Mouse (Mus musculus) thymus, adult 18-20 months (tissue): ENCODE results near the gene Ascc1.
A peak's percentile ranks its signal among the peaks of the same experiment; 100 is the strongest.
"Not testable (repeated sequence)": the region's sequence is repeated elsewhere in the genome, so short reads cannot be mapped to it uniquely, and the experiment has no call there.

Experiments used
- DNase-seq, 2 experiments: peaks; one replicate each; pipeline ENCODE4 v3.0.0; 2022; ENCODE audit warnings: mixed read lengths in 2 of 2

Gene Ascc1

GRCm38 (mm10) chr10:60116997-60117396 is 114.4 kb downstream of the Ascc1 start:
- no peak for DNase-seq

- DNase-seq: no peak
Measured at GRCm38 (mm10) chr10:60118464-60118863, 115.9 kb downstream of the Ascc1 start.

- no peak for DNase-seq
Measured at GRCm38 (mm10) chr10:60120630-60121029, 118.0 kb downstream of the Ascc1 start.

GRCm38 (mm10) chr10:60124078-60124477 is 121.5 kb downstream of the Ascc1 start:
- DNase-seq: no peak

- DNase-seq: no peak
Measured at GRCm38 (mm10) chr10:60125529-60126327, 123.1 kb downstream of the Ascc1 start.

- no peak for DNase-seq
Measured at GRCm38 (mm10) chr10:60128287-60128686, 125.7 kb downstream of the Ascc1 start.

GRCm38 (mm10) chr10:60130504-60130903 is 127.9 kb downstream of the Ascc1 start:
- DNase-seq: no peak

GRCm38 (mm10) chr10:60133501-60133900 is 130.9 kb downstream of the Ascc1 start:
- no peak for DNase-seq

GRCm38 (mm10) chr10:60134201-60134600 is 131.6 kb downstream of the Ascc1 start:
- no peak for DNase-seq

- DNase-seq: not testable (repeated sequence)
Measured at GRCm38 (mm10) chr10:60136010-60136409, 133.4 kb downstream of the Ascc1 start.

- DNase-seq: no peak
Measured at GRCm38 (mm10) chr10:60136935-60137334, 134.3 kb downstream of the Ascc1 start.

- DNase-seq: no peak
Measured at GRCm38 (mm10) chr10:60138680-60139079, 136.1 kb downstream of the Ascc1 start.

- DNase-seq: no peak
Measured at GRCm38 (mm10) chr10:60140751-60141150, 138.1 kb downstream of the Ascc1 start.

GRCm38 (mm10) chr10:60141656-60142160 is 139.1 kb downstream of the Ascc1 start:
- DNase-seq: no peak

GRCm38 (mm10) chr10:60147510-60148047 is 145.0 kb downstream of the Ascc1 start:
- DNase-seq: not testable (repeated sequence)

GRCm38 (mm10) chr10:60148087-60148486 is 145.5 kb downstream of the Ascc1 start:
- DNase-seq: peak; percentile 52 to 60
